Mouse (Mus musculus) left cerebral cortex, adult 8-10 months (tissue): ENCODE measurements at regions not wholly inside any gene's neighbourhood (a gene's known extent, or its start where the extent isn't known, plus 50 kb on each side); places are given as distances from the start of the nearest gene placed in this dataset.

Source experiments
- DNase-seq, 2 experiments: peaks; one replicate each; pipeline ENCODE4 v3.0.0; 2022; ENCODE audit warnings: low spot score in 2 of 2

- no peak for DNase-seq
These were observed 335.6 kb downstream of the Tmem38b start for GRCm38 (mm10) chr4:54161337-54161993.

DNA sequence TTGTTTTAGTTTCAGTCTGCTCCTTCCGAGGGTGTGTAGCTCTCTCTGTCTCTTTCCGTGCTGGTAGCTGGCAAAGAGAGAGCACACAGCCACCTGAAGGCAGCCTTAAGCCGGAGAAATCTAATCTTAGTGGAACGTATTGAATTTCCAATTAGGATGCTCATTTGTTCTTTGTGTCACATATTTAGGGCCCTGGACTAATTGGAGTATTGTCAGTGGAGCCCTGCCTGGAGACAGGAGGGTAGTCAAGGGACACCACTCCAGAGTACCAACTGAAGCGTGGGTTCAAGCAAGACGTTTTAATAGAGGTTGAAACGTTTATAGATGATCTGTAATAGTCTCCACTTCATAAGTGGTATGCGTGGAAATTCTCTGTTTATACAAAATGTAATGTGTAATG lies 336.5 kb downstream of the Tmem38b start:
- no peak for DNase-seq

DNA sequence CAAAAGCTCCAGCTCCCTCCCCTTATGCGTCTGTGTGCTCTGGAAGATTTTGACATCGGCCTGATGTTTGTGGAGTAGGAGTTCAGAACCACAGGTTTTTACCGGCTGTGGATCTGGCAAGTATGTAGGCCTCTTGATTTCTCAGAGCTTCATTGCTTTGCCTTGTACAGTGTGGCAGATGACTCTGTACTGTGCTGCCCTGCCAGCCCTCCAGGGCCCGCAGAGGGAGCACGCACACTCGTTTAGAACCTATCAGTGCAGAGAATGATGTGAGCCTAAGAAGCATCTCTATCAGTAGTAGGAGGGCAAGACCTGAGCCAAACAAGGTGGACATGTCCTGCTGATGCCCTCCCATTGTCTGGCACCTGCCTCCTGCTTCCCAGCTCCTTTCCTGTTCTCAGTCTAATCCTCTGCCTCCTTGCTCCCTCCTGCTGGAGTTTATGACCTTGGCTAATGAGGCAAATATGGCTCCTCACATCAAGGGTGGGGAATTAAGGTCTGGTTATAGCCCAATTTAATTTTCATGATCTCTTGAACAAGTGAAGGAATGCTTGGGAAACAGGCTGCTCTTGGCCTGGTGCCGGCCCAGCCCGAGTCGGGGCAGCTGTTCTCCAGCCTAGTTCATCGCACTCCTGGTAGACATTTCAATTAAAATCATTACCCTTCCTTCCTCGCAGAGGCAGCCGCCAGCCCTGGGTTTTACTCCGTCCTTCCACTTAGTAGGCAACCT lies 344.5 kb downstream of the Tmem38b start:
- DNase-seq: no peak

GRCm38 (mm10) chr4:54184213-54184612 lies 358.4 kb downstream of the Tmem38b start:
- DNase-seq: no peak

GRCm38 (mm10) chr4:54195734-54196133 lies 369.9 kb downstream of the Tmem38b start:
- no peak for DNase-seq

DNA sequence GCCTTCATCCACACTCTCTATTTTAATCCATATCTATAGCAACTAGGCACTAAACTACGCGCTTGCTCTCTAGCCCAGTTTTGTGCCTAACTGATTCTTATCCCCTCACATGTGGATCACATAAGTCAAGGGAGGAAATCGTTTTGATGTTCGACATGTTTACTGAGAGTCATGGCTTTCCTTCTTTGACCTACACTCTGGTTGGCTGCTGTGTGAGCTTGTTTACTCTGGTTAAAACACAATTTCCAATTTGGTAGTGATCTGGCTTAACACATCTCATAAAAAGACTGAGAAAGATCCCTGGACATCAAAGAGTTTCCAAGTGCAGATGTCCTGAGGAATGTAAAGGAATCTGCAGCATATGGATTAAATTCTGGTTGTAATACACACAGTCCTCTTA lies 376.6 kb downstream of the Tmem38b start:
- DNase-seq: no peak

DNA sequence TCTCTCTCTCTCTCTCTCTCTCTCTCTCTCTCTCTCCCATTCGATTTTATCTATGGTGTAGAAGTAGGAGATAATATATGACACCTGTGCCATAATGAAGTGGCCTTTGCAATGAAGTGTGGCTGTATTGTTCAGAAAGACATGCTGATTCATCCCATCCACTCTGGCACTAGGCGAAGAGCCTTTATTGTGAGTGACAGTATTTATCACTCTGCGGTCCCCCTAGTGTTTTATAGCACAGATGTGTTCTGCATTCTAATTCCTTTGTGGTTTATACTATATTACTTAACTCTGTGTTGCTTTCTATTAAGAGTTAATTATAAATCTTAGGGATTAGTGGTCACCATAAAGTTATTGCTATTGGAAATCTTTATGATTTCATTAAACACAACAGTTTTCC lies 398.7 kb downstream of the Tmem38b start:
- no peak for DNase-seq
